Mouse (Mus musculus) spleen, adult 12 weeks (tissue): Measurements from ENCODE around the gene Brd9.

Experiments
- DNase-seq: peaks from one replicate; pipeline ENCODE4 v3.0.0; 2022; ENCODE audit warnings: low spot score

Gene Brd9

DNA sequence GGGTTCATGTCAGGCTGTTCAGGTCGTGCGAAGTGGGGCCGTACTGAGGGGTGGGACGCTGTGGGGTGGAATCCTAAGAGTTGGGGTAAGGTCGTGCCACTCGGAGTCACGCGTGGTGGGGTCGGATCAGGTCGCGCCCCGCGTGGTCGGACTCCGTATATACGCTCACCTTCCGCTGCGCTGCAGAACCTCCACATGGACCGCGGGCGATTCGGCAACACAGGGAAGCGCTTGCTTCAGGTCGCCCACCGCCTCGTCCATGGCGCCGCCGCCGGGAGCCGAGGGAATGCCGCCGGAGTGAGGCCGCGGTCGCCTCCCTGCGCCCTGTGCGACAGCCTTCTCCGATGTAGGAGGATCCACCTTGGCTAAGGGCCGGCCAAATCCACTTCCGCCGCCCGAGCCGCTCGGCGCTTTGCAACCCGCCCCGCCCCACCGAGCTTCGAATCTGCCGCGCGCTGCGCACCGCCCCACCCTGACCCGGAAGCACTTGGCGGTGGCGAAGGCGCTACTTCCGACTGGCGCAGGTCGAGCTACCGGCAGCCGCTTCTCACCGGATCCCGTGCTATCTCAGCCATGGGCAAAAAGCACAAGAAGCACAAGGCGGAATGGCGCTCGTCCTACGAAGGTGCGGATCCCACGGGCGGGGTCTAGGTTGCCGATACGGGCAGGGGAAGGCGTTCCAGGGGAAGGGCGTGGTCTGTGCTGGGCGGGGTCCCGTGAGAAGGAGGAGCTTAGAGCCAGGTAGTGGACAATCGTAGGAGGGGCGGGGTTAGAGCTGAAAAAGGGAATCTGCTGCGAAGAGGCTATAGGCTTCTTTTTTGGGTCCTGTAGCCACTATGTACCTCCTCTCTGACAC, at the start of gene Brd9, which contains the start of gene Trip13:
Gene Brd9 (plus strand): TSS at position 491 of the 856 bp plus-strand sequence.
Gene Trip13 (minus strand): TSS at position 464 of the 856 bp plus-strand sequence.
- peak; percentile 94 for DNase-seq

DNA sequence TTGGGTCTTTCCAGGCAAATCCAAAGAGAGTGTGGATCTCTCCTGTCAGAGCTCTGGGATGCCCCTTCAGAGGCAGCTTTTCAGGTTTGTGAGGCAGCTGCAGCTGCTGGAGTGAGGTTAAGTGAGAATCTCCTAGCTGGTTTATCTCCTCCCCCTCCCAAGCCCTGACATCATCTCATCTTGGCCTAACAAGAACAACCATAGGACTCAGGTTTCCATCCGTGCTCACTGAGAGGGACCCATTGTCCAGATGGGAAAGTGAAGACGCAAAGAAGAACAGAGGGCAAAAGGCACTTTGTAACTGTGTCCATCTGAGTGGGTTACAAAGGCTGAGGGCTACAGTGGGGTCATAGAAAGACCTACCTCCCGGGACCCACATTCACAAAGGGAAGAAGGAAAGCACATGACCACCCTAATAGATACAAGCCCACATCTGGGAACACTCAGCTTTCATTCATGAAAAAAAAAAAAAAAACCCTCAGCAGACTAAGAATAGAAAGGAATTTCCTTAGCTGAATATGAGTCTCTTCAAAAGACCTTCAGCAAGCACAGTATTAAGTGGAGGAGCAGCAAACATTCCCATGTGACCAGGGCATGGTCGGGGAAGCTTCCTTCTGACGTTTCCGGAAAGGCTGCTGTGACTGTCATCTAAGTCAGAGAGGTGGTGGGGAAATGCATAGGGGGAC, 45.0 kb upstream of the Brd9 start:
- no peak for DNase-seq

DNA sequence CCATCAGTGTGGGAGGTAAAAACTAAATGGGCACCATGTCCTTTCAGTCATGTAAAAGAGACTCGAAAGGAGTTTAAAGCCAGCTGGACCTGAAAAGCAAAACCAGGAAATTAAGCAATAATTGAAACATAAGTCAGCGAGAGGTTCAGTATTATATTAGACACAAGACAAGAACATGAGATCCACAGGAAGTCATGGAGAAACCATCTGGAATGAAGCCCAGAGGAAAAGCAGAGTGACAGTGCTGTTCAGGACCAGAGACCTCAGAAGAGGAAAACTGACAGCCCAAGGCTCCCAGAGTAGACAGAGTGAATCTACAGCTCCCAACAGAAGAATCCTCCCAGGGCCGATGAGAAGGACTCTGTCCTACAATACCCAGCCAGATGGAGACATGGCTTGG, 40.0 kb upstream of the Brd9 start:
- no peak for DNase-seq

DNA sequence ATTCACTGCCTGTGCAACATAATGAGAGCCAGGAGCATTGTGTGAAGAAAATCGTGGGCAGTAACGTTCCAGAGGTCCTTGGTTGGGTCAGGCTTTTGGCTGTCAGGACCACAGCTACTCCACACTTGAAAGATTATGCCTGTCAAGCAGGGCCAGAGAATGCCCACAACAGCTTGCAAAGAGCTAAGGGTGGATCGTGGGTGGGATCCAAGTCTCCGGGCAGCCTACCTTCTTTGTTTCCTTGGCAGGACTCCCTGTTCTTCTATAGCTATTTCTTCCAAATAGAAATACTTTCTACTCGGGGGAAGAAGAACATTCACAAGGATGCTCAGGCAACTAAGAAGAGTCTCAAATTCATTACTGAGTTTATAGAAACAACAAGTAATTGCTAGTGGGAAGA, 30.5 kb upstream of the Brd9 start:
- DNase-seq: no peak

DNA sequence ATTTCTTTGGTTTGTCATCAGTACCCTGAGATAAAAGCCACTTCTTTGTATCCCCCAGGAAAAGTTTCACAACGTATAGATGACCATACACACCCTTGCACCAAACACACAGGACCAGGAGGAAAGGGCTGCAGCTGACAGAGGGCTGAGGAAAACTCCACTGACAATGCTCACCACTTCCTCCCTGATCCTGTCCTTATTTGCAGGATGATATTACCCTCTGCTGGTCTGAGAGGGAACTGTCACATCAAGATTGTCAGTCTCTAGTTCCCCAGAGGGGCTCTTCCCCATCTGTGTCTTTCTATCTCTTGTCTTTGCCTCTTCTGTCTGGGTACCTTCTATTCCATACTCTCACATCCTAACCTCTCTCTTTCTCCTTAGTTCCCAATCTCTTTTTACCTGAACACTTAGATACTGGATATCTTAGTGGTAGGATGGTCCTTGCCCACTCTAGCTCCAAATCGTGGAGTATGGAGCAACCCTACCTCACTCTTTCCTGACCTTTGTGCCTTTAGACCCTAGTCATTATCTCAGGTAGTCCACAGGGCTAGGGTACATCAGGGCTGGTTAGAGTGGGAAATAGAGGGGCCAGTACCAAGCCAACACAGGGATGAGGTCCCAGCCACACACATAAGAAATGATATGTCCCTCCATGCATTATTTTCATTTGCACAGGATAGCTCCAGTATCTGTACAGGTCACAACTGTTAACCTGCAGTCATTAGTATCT, 29.8 kb upstream of the Brd9 start:
- DNase-seq: no peak

DNA sequence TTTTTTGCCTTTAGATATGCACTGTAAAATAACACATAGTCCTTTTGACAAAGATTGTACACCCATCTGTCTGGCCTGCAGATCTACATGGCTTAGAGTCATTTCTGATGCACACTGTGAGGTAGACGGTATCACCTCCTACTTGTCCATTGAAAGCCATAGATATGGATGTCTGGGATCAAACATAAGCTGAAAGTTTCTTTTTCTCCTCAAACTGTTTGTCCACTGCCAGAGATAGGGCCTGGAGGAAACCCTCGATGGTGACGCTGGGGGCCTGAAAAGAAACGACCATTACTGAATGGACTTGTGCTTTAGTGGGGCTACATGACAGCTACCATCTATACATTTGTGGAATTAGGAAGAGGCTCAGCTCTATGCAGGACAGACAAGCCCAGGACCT, 24.5 kb upstream of the Brd9 start:
- no peak for DNase-seq

DNA sequence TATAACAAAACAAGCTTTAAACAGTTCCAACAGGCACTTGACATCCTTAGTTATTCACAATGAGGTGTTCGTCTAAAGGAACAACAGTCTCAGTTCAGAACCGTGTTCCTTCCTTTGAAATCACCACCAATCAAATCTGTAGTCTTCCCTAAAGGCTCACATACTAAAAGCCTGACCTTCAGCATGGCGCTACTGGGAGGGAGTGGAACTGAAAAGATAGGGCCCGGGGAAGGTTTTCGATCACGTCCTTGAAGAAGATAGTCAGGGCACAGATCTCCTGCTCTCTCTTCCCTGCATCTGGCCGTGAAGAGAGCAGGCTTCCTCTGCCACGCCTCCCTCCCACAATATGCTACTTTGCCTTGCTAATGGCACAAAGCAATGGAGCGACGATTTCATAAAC, 5.4 kb upstream of the Brd9 start:
- no peak for DNase-seq

DNA sequence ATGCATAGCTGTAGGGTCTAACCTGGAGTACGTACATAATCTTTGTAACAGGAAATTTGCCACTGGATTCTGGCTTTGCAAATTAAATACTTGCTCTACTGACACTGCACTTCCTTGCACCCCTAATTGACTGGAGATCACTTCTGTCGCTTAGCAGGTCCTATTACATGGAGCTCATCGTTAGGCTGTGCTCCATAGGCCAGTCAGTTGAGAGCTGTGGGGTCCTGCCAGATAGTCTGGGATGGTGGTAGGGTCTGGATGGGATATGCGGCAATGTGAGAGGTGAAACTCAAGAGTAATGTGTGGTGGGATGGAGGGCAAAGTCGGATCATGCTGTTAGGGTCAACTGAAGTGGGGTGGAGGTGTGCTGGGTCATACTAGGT, 682 bp upstream of the Brd9 start:
- DNase-seq: no peak

DNA sequence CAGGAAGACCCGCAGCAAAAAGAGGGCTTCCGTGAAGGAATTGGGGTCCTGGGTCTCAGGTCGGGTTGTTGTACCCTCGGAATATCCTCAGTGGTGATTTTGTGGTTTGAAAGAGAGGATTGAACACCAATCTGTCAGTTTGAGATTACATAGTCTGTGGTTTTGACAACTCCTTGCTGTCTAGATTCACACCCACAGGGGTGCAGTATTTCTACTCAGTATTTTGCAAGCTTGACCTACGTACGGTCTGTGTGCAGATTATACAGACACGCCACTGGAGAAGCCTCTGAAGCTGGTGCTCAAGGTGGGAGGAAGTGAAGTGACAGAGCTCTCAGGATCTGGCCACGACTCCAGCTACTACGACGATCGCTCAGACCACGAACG, 558 bp downstream of the Brd9 start:
- DNase-seq: no peak

- no peak for DNase-seq
Measured at GRCm38 (mm10) chr13:73939101-73939500, 1.5 kb downstream of the Brd9 start.

- no peak for DNase-seq
Measured at GRCm38 (mm10) chr13:73944606-73945005, 7.0 kb downstream of the Brd9 start.

- DNase-seq: no peak
Measured at GRCm38 (mm10) chr13:73953551-73954130, 16.0 kb downstream of the Brd9 start.

GRCm38 (mm10) chr13:73954666-73955065, 17.1 kb downstream of the Brd9 start:
- DNase-seq: no peak

GRCm38 (mm10) chr13:73955531-73955930, 17.9 kb downstream of the Brd9 start:
- DNase-seq: no peak

GRCm38 (mm10) chr13:73960117-73960652, 22.6 kb downstream of the Brd9 start:
- DNase-seq: no peak

- DNase-seq: no peak
Measured at GRCm38 (mm10) chr13:73961177-73961576, 23.6 kb downstream of the Brd9 start.

GRCm38 (mm10) chr13:73963551-73963950, 25.9 kb downstream of the Brd9 start, which contains the start of gene Zdhhc11:
TSS of gene Zdhhc11 (plus strand) at chr13:73963851.
- DNase-seq: no peak

- DNase-seq: no peak
Measured at GRCm38 (mm10) chr13:73970545-73971448, 33.2 kb downstream of the Brd9 start.

DNA sequence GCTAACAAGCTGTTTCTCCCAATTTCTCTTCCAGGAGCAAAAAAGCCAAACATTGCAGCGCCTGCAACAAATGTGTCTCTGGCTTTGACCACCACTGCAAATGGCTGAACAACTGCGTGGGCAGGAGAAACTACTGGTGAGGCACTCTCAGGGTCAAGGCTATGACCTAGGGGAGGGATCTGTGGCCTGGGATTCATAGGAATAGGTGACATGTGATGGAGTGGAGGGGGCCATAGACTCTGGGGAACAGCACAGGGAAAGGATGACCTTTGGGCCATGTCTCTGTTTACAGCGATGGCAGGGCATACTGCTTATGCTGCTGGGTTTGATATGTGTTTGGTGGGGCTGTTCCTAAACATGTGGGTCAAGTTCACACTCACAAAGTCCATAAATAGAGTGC, 36.9 kb downstream of the Brd9 start:
- DNase-seq: no peak

DNA sequence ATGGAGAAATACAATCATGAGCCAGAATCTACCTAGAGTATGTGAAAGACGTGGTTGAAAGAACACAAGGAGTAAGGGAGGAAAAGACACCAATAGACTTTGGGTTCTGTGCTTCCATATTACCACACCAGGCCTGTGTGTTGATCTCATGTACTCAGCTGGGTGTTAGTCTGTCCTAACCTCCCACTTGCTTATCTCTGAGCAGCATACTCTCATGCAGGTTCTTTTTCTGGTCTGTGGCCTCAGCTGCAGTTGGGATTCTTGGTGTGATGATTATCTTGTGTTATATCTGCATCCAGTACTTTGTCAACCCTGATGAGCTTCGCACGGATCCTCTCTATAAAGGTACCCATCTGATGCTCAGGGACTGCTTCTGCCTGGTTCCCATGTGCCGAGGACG, 39.3 kb downstream of the Brd9 start:
- no peak for DNase-seq

DNA sequence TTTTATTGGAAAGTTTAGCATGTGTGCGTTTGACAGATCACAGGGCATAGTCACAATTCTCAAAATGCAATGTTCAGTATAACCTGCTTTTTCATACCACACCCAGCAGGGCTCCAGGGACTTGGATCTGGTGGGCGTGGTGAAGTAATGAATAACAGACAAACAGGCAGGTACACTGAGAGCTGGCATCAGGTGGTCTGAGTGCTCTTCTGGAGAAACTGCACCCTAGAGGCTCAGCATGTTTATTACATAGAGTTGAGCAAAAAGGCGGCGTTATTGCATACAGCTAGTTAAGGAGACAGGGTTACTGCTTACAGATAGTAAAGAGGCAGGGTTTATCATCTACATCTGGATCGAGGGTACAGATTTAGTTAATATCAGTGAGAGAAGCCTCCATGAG, 52.7 kb downstream of the Brd9 start:
- DNase-seq: no peak
